Mouse (Mus musculus) CH12.LX (cell line): ENCODE measurements at regions not wholly inside any gene's neighbourhood (a gene's known extent, or its start where the extent isn't known, plus 50 kb on each side); places are given as distances from the start of the nearest gene placed in this dataset.

Experiments
- CHD2 ChIP-seq: IDR thresholded peaks from 2 replicates; pipeline ENCODE4 v1.6.1; 2011; ENCODE audit warnings: low read length, improper control_type of control experiment
- CTCF ChIP-seq, 2 experiments: IDR thresholded peaks in 1 of 2; conservative IDR thresholded peaks in 1 of 2; 2 replicates each; pipeline ENCODE4 v1.5.1; 2011 to 2012; ENCODE audit warnings: low read depth in 2 of 2, low read length in 2 of 2, improper control_type of control experiment in 1 of 2, inconsistent platforms in 1 of 2, mild to moderate bottlenecking in 1 of 2, moderate library complexity in 1 of 2
- EP300 ChIP-seq: IDR thresholded peaks from 2 replicates; pipeline ENCODE4 v1.6.1; 2011; ENCODE audit warnings: low read length, improper control_type of control experiment
- ETS1 ChIP-seq: conservative IDR thresholded peaks from 2 replicates; pipeline ENCODE4 v1.6.1; 2012; ENCODE audit warnings: low read depth, mild to moderate bottlenecking, inconsistent platforms, low read length, improper control_type of control experiment, moderate library complexity
- JUN ChIP-seq: IDR thresholded peaks from 2 replicates; pipeline ENCODE4 v1.6.1; 2011; ENCODE audit warnings: low read depth, mild to moderate bottlenecking, low read length, improper control_type of control experiment, moderate library complexity; ENCODE audit not compliant: insufficient read depth
- MAFK ChIP-seq: IDR thresholded peaks from 2 replicates; pipeline ENCODE4 v1.6.1; 2011; ENCODE audit warnings: low read length, improper control_type of control experiment; ENCODE audit not compliant: insufficient replicate concordance
- MYC ChIP-seq: IDR thresholded peaks from 2 replicates; pipeline ENCODE4 v1.6.1; 2011; ENCODE audit warnings: low read depth, mild to moderate bottlenecking, improper control_type of control experiment, low read length
- POLR2A ChIP-seq: IDR thresholded peaks from 2 replicates; pipeline ENCODE4 v1.6.1; 2011; ENCODE audit warnings: low read depth, mild to moderate bottlenecking, improper control_type of control experiment, low read length
- RCOR1 ChIP-seq: conservative IDR thresholded peaks from 2 replicates; pipeline ENCODE4 v1.6.1; 2012; ENCODE audit warnings: low read depth, mild to moderate bottlenecking, inconsistent platforms, low read length, improper control_type of control experiment
- SIN3A ChIP-seq: IDR thresholded peaks from 2 replicates; pipeline ENCODE4 v1.6.1; 2012; ENCODE audit warnings: low read length, improper control_type of control experiment, inconsistent platforms
- SMC3 ChIP-seq: IDR thresholded peaks from 2 replicates; pipeline ENCODE4 v1.6.1; 2011; ENCODE audit warnings: low read depth, low read length, improper control_type of control experiment
- USF1 ChIP-seq: IDR thresholded peaks from 2 replicates; pipeline ENCODE4 v1.6.1; 2014; ENCODE audit warnings: low read depth, mild to moderate bottlenecking, inconsistent platforms, low read length, improper control_type of control experiment
- ZC3H11A ChIP-seq: IDR thresholded peaks from 2 replicates; pipeline ENCODE4 v1.6.1; 2012; ENCODE audit warnings: low read depth, mild to moderate bottlenecking, inconsistent platforms, low read length, improper control_type of control experiment

DNA sequence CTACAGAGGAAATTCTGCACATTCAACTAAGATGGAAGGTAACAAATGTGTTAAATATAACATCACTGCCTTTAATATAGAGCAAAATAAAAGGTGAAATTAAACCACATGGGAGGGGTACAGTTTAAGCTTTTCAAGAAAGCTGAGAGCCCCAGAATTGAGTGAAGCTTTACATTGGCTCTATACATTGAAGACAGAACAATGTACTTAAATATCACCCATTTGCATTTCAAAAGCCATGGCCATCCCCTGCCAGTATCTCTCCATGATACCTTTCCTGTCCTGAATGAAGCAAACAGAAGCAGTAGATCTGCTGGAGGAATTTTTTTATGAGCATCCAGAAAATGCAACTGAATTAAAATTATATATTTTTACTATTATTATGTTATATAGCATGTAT lies 450.2 kb upstream of the Robo1 start:
- TF ChIP-seq SMC3 (no peak), EP300 (no peak), ETS1 (no peak), ZC3H11A (no peak), JUN (no peak), SIN3A (no peak), CTCF (conservative IDR thresholded peaks at IDR 0.05 in 1 of 2, IDR thresholded peaks at IDR 0.05 in 1 of 2; ENCODE audit: low read depth in 2 of 2, low read length in 2 of 2) (no peak), CHD2 (no peak), USF1 (no peak), POLR2A (no peak), RCOR1 (no peak), MYC (no peak), MAFK (no peak)
